Mouse (Mus musculus) kidney, embryonic 15.5 days (tissue): ENCODE measurements around the gene Neo1. TPM values are rescaled to one million over a fixed set of nuclear protein-coding genes. Genes with fewer than 3 reads are reported as not detected.
A peak's percentile ranks its signal among the peaks of the same experiment; 100 is the strongest.

Experiments
- ATAC-seq: fragments of 200-750 bp; cut with Nextera tagmentation; replicated peaks from 2 replicates; pipeline ENCODE4 v1.8.0; 2017; ENCODE audit warnings: moderate TSS enrichment; ENCODE audit not compliant: low FRiP score
- H3K27ac ChIP-seq: fragments of 300-500 bp; sonication (generic); 2 replicates; pipeline ENCODE4 v1.5.1; 2015; ENCODE audit warnings: mild to moderate bottlenecking, inconsistent platforms
- H3K27me3 ChIP-seq: fragments of 300-500 bp; sonication (generic); 2 replicates; pipeline ENCODE4 v1.6.1; 2015; ENCODE audit warnings: inconsistent platforms
- H3K36me3 ChIP-seq: fragments of 300-500 bp; sonication (generic); 2 replicates; pipeline ENCODE4 v1.6.1; 2015; ENCODE audit warnings: inconsistent platforms
- H3K4me1 ChIP-seq: fragments of 300-500 bp; sonication (generic); 2 replicates; pipeline ENCODE4 v1.6.1; 2015; ENCODE audit warnings: inconsistent platforms
- H3K4me2 ChIP-seq: fragments of 300-500 bp; sonication (generic); 2 replicates; pipeline ENCODE4 v1.6.1; 2015; ENCODE audit warnings: moderate library complexity, mild to moderate bottlenecking, inconsistent platforms
- H3K4me3 ChIP-seq: fragments of 300-500 bp; sonication (generic); replicated peaks from 2 replicates; pipeline ENCODE4 v1.5.1; 2015; ENCODE audit warnings: mild to moderate bottlenecking, inconsistent platforms
- H3K9ac ChIP-seq: fragments of 300-500 bp; sonication (generic); 2 replicates; pipeline ENCODE4 v1.6.1; 2015; ENCODE audit warnings: mild to moderate bottlenecking, inconsistent platforms
- H3K9me3 ChIP-seq: fragments of 300-500 bp; sonication (generic); replicated peaks from 2 replicates; pipeline ENCODE4 v1.6.1; 2016; ENCODE audit warnings: inconsistent platforms
- WGBS: fragments of 180-500 bp; shearing (Covaris S2); methylation state at CpG from one replicate; pipeline ENCODE4 v1.1.7; 2015; ENCODE audit warnings: mixed read lengths; 5-methylcytosine and 5-hydroxymethylcytosine counted together
- polyA plus RNA-seq: library from polyadenylated mRNA; unstranded; fragments of >200 nt; fragmentation: Nextera tagmentation; extraction: Ambion mirVana; gene quantifications from 2 replicates; pipeline ENCODE4 v1.2.1, GENCODE M21; 2015

Neo1 gene
- polyA plus RNA-seq, 1 experiment from 2014 or later = 33.7 TPM

DNA sequence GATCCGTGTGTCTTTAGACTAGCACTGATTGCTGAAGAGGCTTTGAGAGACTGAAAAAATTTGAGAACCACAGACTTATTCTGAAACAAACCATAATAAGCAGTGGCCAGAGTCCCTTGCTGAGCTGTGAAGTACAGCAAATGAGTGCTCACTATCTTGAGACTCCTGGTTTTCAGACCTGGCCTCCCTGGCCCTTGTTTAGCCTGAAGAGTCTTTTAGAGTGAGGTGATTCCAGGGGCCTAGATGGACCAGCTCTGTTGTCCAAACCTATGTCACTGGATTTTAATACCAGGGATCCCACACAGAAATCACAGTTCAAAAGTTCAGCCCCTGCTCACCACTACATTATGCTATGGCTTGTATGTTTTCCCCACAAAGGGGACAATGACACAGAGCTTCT lies 156.4 kb downstream of the Neo1 start:
- H3K27ac ChIP-seq = no peak overlapping the region
- no peak overlapping the region for H3K4me3 ChIP-seq
- peaks cover 91% of the 10 kb centered on the region for H3K36me3 ChIP-seq
- 93% methylated on average over 1 of the region's 1 CpGs for WGBS
- H3K9me3 ChIP-seq = no peaks in the 10 kb centered on the region
- H3K4me2 ChIP-seq = no peak overlapping the region
- H3K4me1 ChIP-seq = no peaks in the 10 kb centered on the region
- no peak for ATAC-seq
- H3K27me3 ChIP-seq = no peaks in the 10 kb centered on the region
- H3K9ac ChIP-seq = no peak overlapping the region

DNA sequence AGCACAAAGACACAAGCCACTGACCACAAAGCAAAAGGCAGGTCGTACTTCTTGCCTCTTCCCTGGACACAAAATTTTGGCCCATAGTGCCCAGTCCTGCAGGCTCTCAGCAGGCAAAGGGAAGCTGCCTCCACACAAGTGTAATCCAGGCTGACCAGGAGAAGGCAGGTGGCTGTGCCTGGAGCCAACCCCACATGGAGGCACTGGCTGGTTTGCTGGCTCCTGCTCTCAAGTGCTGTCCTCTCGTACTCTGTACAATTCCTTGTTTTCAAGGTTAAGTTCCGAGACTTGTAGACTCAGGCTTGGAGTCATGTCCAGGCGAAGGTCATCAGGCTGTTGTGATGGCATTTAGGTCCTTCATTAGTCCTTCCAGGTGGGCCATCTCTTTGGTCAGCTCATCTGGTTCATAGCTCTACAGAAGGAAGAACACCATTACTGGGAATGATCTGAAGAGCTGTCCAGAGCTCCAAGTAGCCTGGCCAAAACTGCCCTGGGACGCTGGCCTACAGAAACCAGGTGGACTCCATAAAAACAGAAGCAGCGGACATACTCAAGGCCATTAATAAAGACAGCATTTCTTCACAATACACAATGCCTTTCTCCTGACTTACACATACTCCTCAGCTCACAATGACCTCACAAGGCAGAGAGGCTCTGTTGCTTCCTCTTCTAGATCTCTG lies 159.2 kb downstream of the Neo1 start:
- ATAC-seq = no peak
- 89% methylated on average over 6 of the region's 6 CpGs for WGBS
- H3K4me1 ChIP-seq = no peaks in the 10 kb centered on the region
- H3K9me3 ChIP-seq = no peaks in the 10 kb centered on the region
- H3K27me3 ChIP-seq = no peaks in the 10 kb centered on the region
- peaks cover 75% of the 10 kb centered on the region for H3K36me3 ChIP-seq
- H3K27ac ChIP-seq = no peak overlapping the region
- no peak overlapping the region for H3K9ac ChIP-seq
- H3K4me2 ChIP-seq = no peak overlapping the region
- no peak overlapping the region for H3K4me3 ChIP-seq

- no peak overlapping the region for H3K9ac ChIP-seq
- H3K9me3 ChIP-seq = no peaks in the 10 kb centered on the region
- H3K4me1 ChIP-seq = no peaks in the 10 kb centered on the region
- H3K4me2 ChIP-seq = no peak overlapping the region
- peaks cover 62% of the 10 kb centered on the region for H3K36me3 ChIP-seq
- no peak overlapping the region for H3K27ac ChIP-seq
- no peak for ATAC-seq
- no peaks in the 10 kb centered on the region for H3K27me3 ChIP-seq
- 95% methylated on average over 6 of the region's 6 CpGs for WGBS
- no peak overlapping the region for H3K4me3 ChIP-seq
Observed at GRCm38 (mm10) chr9:58875439-58875838, 160.8 kb downstream of the Neo1 start.

DNA sequence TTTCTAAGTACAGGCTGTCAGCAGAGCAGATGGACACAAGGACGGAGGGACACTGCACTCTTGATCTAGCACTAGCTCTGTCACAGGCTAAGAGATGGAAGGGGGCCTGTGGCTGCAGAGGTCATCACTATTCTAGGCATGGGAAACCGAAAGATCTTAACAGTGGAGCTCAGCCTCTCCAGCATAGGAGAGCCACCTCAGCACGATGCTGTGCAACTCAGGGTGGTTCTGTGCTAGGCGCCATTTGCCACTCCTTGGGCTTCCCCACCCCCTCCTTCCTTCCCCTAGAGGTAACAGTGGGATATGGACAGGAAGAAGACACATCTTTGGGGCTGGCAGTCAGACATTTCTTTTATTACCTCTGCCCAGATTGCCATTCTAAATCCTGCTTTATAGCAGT lies 161.9 kb downstream of the Neo1 start:
- no peak overlapping the region for H3K9ac ChIP-seq
- H3K4me2 ChIP-seq = no peak overlapping the region
- H3K36me3 ChIP-seq = peaks cover 52% of the 10 kb centered on the region
- H3K27ac ChIP-seq = no peak overlapping the region
- no peak overlapping the region for H3K4me3 ChIP-seq
- WGBS = 77% methylated on average over 4 of the region's 4 CpGs
- no peaks in the 10 kb centered on the region for H3K4me1 ChIP-seq
- no peaks in the 10 kb centered on the region for H3K9me3 ChIP-seq
- no peak for ATAC-seq
- no peaks in the 10 kb centered on the region for H3K27me3 ChIP-seq

- H3K27ac ChIP-seq = no peak overlapping the region
- no peaks in the 10 kb centered on the region for H3K9me3 ChIP-seq
- WGBS = 47% methylated on average over 10 of the region's 10 CpGs
- no peaks in the 10 kb centered on the region for H3K4me1 ChIP-seq
- peaks cover 47% of the 10 kb centered on the region for H3K36me3 ChIP-seq
- H3K4me3 ChIP-seq = no peak overlapping the region
- no peak overlapping the region for H3K4me2 ChIP-seq
- no peaks in the 10 kb centered on the region for H3K27me3 ChIP-seq
- no peak overlapping the region for H3K9ac ChIP-seq
- no peak for ATAC-seq
Observed at GRCm38 (mm10) chr9:58873541-58874324, 162.5 kb downstream of the Neo1 start.

GRCm38 (mm10) chr9:58871141-58871540 lies 165.1 kb downstream of the Neo1 start:
- no peak overlapping the region for H3K4me3 ChIP-seq
- ATAC-seq = no peak
- no peak overlapping the region for H3K27ac ChIP-seq
- peaks cover 21% of the 10 kb centered on the region for H3K36me3 ChIP-seq
- no peak overlapping the region for H3K4me2 ChIP-seq
- H3K9ac ChIP-seq = no peak overlapping the region
- WGBS = 81% methylated on average over 10 of the region's 10 CpGs
- H3K27me3 ChIP-seq = no peaks in the 10 kb centered on the region
- no peaks in the 10 kb centered on the region for H3K4me1 ChIP-seq
- H3K9me3 ChIP-seq = no peaks in the 10 kb centered on the region

DNA sequence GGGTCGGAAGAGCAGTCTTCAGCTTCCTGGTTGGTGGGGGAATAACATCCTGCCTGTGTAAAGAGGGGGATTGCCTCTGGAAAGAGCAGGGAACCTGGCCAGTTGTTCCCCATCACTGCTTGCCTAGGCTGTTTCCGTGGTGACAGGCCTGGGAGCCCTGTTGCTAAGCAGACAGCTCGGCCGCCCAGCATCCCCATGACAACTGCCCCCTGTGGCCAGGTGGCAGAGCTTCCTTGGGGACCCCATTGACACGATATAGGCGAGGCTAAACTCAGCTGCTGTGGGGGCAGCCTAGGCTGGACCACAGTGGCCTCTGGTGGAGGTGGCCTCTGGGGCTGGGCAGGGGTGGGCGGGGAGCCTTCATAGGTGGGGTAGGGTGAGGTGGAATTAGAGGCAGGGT lies 172.4 kb downstream of the Neo1 start:
- H3K9ac ChIP-seq = no peak overlapping the region
- 0 out of 2 replicates have a peak, but pooled peaks cover 4% of the 10 kb centered on the region for H3K27me3 ChIP-seq
- no peak overlapping the region for H3K4me2 ChIP-seq
- no peak for ATAC-seq
- no peaks in the 10 kb centered on the region for H3K9me3 ChIP-seq
- no peak overlapping the region for H3K27ac ChIP-seq
- no peaks in the 10 kb centered on the region for H3K36me3 ChIP-seq
- peaks cover 15% of the 10 kb centered on the region for H3K4me1 ChIP-seq
- WGBS = 27% methylated on average over 7 of the region's 7 CpGs
- H3K4me3 ChIP-seq = no peak overlapping the region

- no peaks in the 10 kb centered on the region for H3K9me3 ChIP-seq
- H3K27me3 ChIP-seq = peaks cover 9% of the 10 kb centered on the region; the same call in 1 of the 2 replicates
- H3K4me1 ChIP-seq = peaks cover 16% of the 10 kb centered on the region
- no peak overlapping the region for H3K27ac ChIP-seq
- no peaks in the 10 kb centered on the region for H3K36me3 ChIP-seq
- no peak overlapping the region for H3K9ac ChIP-seq
- peak; percentile 40; the same call in 1 of the 2 replicates for ATAC-seq
- H3K4me3 ChIP-seq = peak overlapping the region; percentile 23
- peak overlapping the region; percentile 58 for H3K4me2 ChIP-seq
- WGBS = 12% methylated on average over 30 of the region's 30 CpGs
Observed at GRCm38 (mm10) chr9:58859080-58859635, 177.1 kb downstream of the Neo1 start.

GRCm38 (mm10) chr9:58854931-58855330 lies 181.3 kb downstream of the Neo1 start:
- H3K27me3 ChIP-seq = peaks cover 6% of the 10 kb centered on the region; the same call in 1 of the 2 replicates
- no peaks in the 10 kb centered on the region for H3K36me3 ChIP-seq
- H3K27ac ChIP-seq = no peak overlapping the region
- no peak overlapping the region for H3K4me3 ChIP-seq
- no peak overlapping the region for H3K4me2 ChIP-seq
- no peak for ATAC-seq
- WGBS = 48% methylated on average over 3 of the region's 3 CpGs
- H3K9me3 ChIP-seq = no peaks in the 10 kb centered on the region
- H3K4me1 ChIP-seq = peaks cover 13% of the 10 kb centered on the region
- no peak overlapping the region for H3K9ac ChIP-seq

- WGBS = 61% methylated on average over 13 of the region's 13 CpGs
- Histone ChIP-seq H3K4me2 (no peak overlapping the region), H3K4me1 (no peaks in the 10 kb centered on the region)
Observed at GRCm38 (mm10) chr9:58849576-58850315, 186.5 kb downstream of the Neo1 start.

GRCm38 (mm10) chr9:58847676-58848075 lies 188.6 kb downstream of the Neo1 start:
- WGBS = 69% methylated on average over 7 of the region's 7 CpGs
- Histone ChIP-seq H3K9me3 (no peaks in the 10 kb centered on the region), H3K4me2 (no peak overlapping the region), H3K27ac (no peak overlapping the region), H3K4me3 (no peak overlapping the region), H3K9ac (no peak overlapping the region), H3K36me3 (no peaks in the 10 kb centered on the region), H3K27me3 (no peaks in the 10 kb centered on the region), H3K4me1 (no peaks in the 10 kb centered on the region)
- no peak for ATAC-seq

More at GRCm38 (mm10) chr9:58849576-58850315, 186.5 kb downstream of the Neo1 start:
- Histone ChIP-seq H3K27ac (no peak overlapping the region), H3K9me3 (no peaks in the 10 kb centered on the region), H3K9ac (no peak overlapping the region), H3K27me3 (no peaks in the 10 kb centered on the region), H3K4me3 (no peak overlapping the region), H3K36me3 (no peaks in the 10 kb centered on the region)
- ATAC-seq = no peak

- H3K9me3 ChIP-seq = no peaks in the 10 kb centered on the region
- no peak overlapping the region for H3K4me2 ChIP-seq
- WGBS = 45% methylated on average over 3 of the region's 3 CpGs
- no peak overlapping the region for H3K27ac ChIP-seq
- no peaks in the 10 kb centered on the region for H3K36me3 ChIP-seq
- no peak for ATAC-seq
- no peak overlapping the region for H3K4me3 ChIP-seq
- H3K27me3 ChIP-seq = no peaks in the 10 kb centered on the region
- no peaks in the 10 kb centered on the region for H3K4me1 ChIP-seq
- no peak overlapping the region for H3K9ac ChIP-seq
Observed at GRCm38 (mm10) chr9:58847008-58847407, 189.2 kb downstream of the Neo1 start.
